Mouse (Mus musculus): ENCODE data around the gene Grip1. TPM values are rescaled to one million over a fixed set of nuclear protein-coding genes. Genes with fewer than 3 reads are reported as not detected.

Gene Grip1
- total and polyA plus RNA-seq, 2 experiments from 2014 or later: 14.3 to 31.2 TPM

DNA sequence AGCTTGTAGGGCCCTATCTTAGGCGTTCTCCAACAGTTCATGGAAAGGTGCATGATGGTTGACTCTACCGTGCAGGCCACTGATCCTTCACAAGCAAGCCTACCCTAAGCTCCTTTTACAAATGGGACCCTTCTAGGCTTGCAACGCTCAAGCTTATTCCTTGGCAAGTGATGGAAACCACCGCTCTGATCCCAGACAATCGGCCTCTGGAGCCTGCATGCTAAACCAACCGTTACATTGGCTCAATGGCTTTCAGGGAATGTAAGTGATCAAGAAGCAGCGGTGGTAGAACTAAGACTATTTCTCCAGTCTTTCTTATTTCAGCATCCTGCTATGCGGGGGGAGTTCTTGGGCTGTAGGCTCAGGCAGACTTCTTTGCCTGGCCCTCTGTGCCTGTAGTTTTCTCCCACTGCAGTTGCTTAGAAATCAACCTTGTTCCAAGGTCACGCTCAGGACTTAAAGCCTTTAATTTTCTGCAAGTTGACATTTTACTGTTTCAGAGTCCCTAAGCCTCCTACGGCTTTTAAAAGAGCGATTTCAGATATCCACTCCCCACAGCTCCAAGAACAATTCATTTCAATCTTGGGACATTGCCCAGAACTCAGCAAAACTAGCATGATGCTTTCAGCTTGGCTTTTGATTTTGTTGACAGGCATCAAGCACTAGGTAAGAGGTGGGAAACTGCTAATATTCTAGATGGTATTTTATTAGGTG lies 29.7 kb upstream of the Grip1 start:
- ATAC-seq (no peak), DNase-seq (ENCODE audit: low spot score) (peak; percentile 35)
- Histone ChIP-seq H3K4me3 (ENCODE audit: low read length) (no peak overlapping the region), H3K36me3 (ENCODE audit: insufficient read depth, low read length) (no peaks in the 10 kb centered on the region), H3K4me2 (ENCODE audit: low read depth, low read length) (no peak overlapping the region), H3K9ac (replicated peaks; ENCODE audit: low read length) (no peak overlapping the region), H3K27me3 (ENCODE audit: insufficient read depth, low read length) (no peaks in the 10 kb centered on the region), H3K4me1 (ENCODE audit: insufficient read depth, low read length) (no peaks in the 10 kb centered on the region), H3K9me3 (ENCODE audit: low read length) (no peaks in the 10 kb centered on the region), H3K27ac (no peak overlapping the region)
- TF ChIP-seq CTCF (IDR thresholded peaks at IDR 0.05; ENCODE audit: low read depth): no peak
- WGBS: 57% methylated on average over 11 of the region's 11 CpGs

DNA sequence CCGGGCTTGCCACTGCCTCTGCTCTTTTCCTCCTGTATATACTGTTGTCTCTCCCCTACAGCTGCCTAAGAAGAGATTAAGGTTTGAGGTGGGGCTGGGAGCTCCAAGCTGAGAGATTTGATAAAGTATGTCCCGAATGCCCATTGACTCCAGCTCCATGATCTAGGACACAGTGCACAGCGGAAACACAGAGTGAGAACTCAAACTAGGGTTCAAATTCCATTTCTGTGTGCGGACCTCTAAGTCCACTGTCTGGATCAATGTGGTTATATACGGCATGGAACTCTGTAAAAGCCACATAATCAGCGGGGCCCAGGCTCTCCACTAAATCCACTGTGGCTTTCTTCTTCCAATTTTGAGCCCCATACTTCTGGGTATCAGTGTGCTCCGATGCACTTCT lies 26.0 kb upstream of the Grip1 start:
- no peak overlapping the region for H3K4me2 ChIP-seq (ENCODE audit: low read depth, low read length)
- H3K9ac ChIP-seq (replicated peaks; ENCODE audit: low read length): no peak overlapping the region
- no peak overlapping the region for H3K27ac ChIP-seq
- 91% methylated on average over 7 of the region's 7 CpGs for WGBS
- no peak for ATAC-seq
- no peaks in the 10 kb centered on the region for H3K4me1 ChIP-seq (ENCODE audit: insufficient read depth, low read length)
- H3K36me3 ChIP-seq (ENCODE audit: insufficient read depth, low read length): no peaks in the 10 kb centered on the region
- TF ChIP-seq CTCF (IDR thresholded peaks at IDR 0.05; ENCODE audit: low read depth): no peak
- no peaks in the 10 kb centered on the region for H3K9me3 ChIP-seq (ENCODE audit: low read length)
- H3K4me3 ChIP-seq (ENCODE audit: low read length): no peak overlapping the region
- H3K27me3 ChIP-seq (ENCODE audit: insufficient read depth, low read length): no peaks in the 10 kb centered on the region
- no peak for DNase-seq (ENCODE audit: low spot score)

DNA sequence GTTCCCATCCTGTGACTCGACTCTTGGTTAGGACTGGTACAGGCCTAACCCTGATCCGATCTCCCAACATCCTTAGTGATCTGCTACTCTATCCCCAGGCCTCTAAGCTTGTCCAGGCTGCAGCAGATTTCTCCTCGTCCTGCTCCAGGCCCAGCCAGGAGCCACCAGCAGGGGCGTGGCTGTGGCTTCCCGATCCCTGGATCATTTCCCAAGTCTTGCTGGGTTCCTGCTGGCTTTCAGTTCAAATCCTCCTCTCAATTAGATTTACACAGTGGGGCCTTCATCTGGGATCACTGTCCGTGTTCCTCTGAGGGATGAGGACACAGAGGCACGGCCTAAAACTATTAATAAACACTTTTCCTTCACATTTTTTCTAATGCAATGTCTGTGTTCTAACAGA lies 25.5 kb upstream of the Grip1 start:
- no peak for ATAC-seq
- Histone ChIP-seq H3K36me3 (ENCODE audit: insufficient read depth, low read length) (no peaks in the 10 kb centered on the region), H3K9me3 (ENCODE audit: low read length) (no peaks in the 10 kb centered on the region), H3K4me3 (ENCODE audit: low read length) (no peak overlapping the region), H3K27me3 (ENCODE audit: insufficient read depth, low read length) (no peaks in the 10 kb centered on the region), H3K9ac (replicated peaks; ENCODE audit: low read length) (no peak overlapping the region), H3K27ac (no peak overlapping the region), H3K4me2 (ENCODE audit: low read depth, low read length) (no peak overlapping the region), H3K4me1 (ENCODE audit: insufficient read depth, low read length) (no peaks in the 10 kb centered on the region)
- DNase-seq (ENCODE audit: low spot score): no peak
- TF ChIP-seq CTCF (IDR thresholded peaks at IDR 0.05; ENCODE audit: low read depth): no peak
- 59% methylated on average over 7 of the region's 7 CpGs for WGBS

DNA sequence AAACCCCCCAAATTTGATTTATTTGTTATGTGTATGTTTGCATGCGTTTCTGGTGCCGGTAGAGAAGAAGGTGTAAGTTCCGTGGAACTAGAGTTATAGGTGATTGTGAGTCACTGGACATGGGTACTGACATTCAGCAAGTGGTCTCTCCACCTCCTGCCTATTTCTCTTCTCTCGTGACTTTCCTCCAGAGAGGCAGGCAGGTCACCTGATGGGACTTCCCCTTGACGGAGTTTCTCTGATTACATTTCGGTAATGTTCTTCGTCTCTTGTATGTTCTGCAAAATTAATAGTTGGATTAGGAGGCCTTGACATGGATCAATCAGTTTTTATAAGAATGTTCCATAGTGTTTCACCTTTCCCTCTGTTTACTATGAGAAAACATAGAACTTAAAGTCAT lies 23.4 kb upstream of the Grip1 start:
- H3K27ac ChIP-seq: no peak overlapping the region
- no peaks in the 10 kb centered on the region for H3K36me3 ChIP-seq (ENCODE audit: insufficient read depth, low read length)
- no peaks in the 10 kb centered on the region for H3K4me1 ChIP-seq (ENCODE audit: insufficient read depth, low read length)
- H3K4me2 ChIP-seq (ENCODE audit: low read depth, low read length): no peak overlapping the region
- TF ChIP-seq CTCF (IDR thresholded peaks at IDR 0.05; ENCODE audit: low read depth): no peak
- DNase-seq (ENCODE audit: low spot score) (no peak), ATAC-seq (no peak)
- no peaks in the 10 kb centered on the region for H3K27me3 ChIP-seq (ENCODE audit: insufficient read depth, low read length)
- H3K9ac ChIP-seq (replicated peaks; ENCODE audit: low read length): no peak overlapping the region
- H3K4me3 ChIP-seq (ENCODE audit: low read length): no peak overlapping the region
- WGBS: 85% methylated on average over 7 of the region's 7 CpGs
- no peaks in the 10 kb centered on the region for H3K9me3 ChIP-seq (ENCODE audit: low read length)

DNA sequence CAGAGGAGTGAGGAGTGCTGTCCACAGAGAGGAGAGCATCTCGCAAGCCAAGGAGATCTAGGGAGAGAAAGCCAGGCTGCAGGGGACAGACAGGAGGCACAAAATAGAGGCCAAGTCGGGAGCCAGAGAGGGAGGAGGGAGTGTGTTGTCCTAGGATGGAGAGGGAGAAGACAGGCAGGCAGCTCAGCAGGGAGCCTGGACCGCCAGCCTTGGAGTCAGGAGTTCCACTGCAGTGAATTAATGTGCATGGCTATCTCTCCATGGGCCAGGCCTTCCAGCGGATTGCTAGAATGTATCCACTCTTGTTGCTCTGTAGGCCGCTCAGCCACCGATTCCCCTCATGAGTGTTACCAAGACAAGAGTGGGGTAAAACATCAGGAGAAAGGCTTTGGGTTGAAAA lies 21.8 kb upstream of the Grip1 start:
- no peak overlapping the region for H3K4me2 ChIP-seq (ENCODE audit: low read depth, low read length)
- no peaks in the 10 kb centered on the region for H3K4me1 ChIP-seq (ENCODE audit: insufficient read depth, low read length)
- no peak overlapping the region for H3K4me3 ChIP-seq (ENCODE audit: low read length)
- H3K9ac ChIP-seq (replicated peaks; ENCODE audit: low read length): no peak overlapping the region
- DNase-seq (ENCODE audit: low spot score): no peak
- H3K27ac ChIP-seq: no peak overlapping the region
- H3K27me3 ChIP-seq (ENCODE audit: insufficient read depth, low read length): no peaks in the 10 kb centered on the region
- H3K9me3 ChIP-seq (ENCODE audit: low read length): no peaks in the 10 kb centered on the region
- 46% methylated on average over 6 of the region's 6 CpGs for WGBS
- no peak for ATAC-seq
- no peaks in the 10 kb centered on the region for H3K36me3 ChIP-seq (ENCODE audit: insufficient read depth, low read length)
- no peak for TF ChIP-seq CTCF (IDR thresholded peaks at IDR 0.05; ENCODE audit: low read depth)

DNA sequence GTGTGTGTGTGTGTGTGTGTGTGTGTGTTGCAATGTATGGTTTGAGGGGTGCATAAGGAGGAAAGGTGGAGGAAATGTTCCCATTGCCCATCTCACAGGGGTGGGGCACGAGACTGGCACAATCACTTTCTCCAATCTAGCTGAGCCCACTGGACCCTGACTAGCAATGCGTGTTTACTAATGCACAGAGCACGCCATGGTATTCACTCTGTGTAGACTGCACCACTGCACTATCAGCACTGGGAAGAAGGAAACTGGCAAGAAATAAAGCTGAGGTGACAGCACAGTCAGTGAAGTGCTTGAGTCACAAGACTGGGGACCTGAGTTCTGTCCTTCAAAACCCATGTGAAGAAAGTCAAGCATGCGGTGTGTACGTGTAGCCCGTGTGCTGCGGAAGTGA lies 17.8 kb upstream of the Grip1 start:
- no peak for TF ChIP-seq CTCF (IDR thresholded peaks at IDR 0.05; ENCODE audit: low read depth)
- Histone ChIP-seq H3K9ac (replicated peaks; ENCODE audit: low read length) (no peak overlapping the region), H3K4me3 (ENCODE audit: low read length) (no peak overlapping the region), H3K36me3 (ENCODE audit: insufficient read depth, low read length) (no peaks in the 10 kb centered on the region), H3K4me2 (ENCODE audit: low read depth, low read length) (no peak overlapping the region), H3K27me3 (ENCODE audit: insufficient read depth, low read length) (no peaks in the 10 kb centered on the region), H3K27ac (no peak overlapping the region), H3K9me3 (ENCODE audit: low read length) (no peaks in the 10 kb centered on the region), H3K4me1 (ENCODE audit: insufficient read depth, low read length) (no peaks in the 10 kb centered on the region)
- ATAC-seq: no peak
- no peak for DNase-seq (ENCODE audit: low spot score)
- WGBS: 90% methylated on average over 7 of the region's 7 CpGs

DNA sequence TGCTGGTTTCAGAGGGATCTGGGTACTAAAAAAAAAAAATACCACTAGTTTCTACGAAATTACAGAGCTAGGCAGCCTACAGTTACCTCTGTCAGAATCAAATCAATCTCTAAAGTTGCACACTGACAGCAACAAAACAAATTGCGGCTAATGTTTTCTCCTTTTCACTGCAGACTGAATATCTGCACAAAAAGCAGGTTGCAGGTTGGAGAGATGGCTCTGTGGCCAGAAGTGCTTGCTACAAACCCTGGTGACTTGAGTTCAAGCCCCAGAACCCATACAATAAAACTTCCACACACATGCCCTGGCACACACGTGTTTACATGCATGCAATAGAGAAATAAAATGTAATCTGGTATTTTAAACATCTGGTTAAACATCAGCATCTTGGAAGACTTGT lies 16.3 kb upstream of the Grip1 start:
- ATAC-seq (no peak), DNase-seq (ENCODE audit: low spot score) (no peak)
- Histone ChIP-seq H3K36me3 (ENCODE audit: insufficient read depth, low read length) (no peaks in the 10 kb centered on the region), H3K9ac (replicated peaks; ENCODE audit: low read length) (no peak overlapping the region), H3K4me3 (ENCODE audit: low read length) (no peak overlapping the region), H3K27ac (no peak overlapping the region), H3K27me3 (ENCODE audit: insufficient read depth, low read length) (no peaks in the 10 kb centered on the region), H3K9me3 (ENCODE audit: low read length) (no peaks in the 10 kb centered on the region), H3K4me1 (ENCODE audit: insufficient read depth, low read length) (no peaks in the 10 kb centered on the region), H3K4me2 (ENCODE audit: low read depth, low read length) (no peak overlapping the region)
- no peak for TF ChIP-seq CTCF (IDR thresholded peaks at IDR 0.05; ENCODE audit: low read depth)
- 76% methylated on average over 3 of the region's 3 CpGs for WGBS

Measured in hindbrain, postnatal 0 days (tissue).